Mouse (Mus musculus): ENCODE measurements around the gene Dchs2.
"Not testable (repeated sequence)": the region's sequence is repeated elsewhere in the genome, so short reads cannot be mapped to it uniquely, and the experiment has no call there.

Gene Dchs2

DNA sequence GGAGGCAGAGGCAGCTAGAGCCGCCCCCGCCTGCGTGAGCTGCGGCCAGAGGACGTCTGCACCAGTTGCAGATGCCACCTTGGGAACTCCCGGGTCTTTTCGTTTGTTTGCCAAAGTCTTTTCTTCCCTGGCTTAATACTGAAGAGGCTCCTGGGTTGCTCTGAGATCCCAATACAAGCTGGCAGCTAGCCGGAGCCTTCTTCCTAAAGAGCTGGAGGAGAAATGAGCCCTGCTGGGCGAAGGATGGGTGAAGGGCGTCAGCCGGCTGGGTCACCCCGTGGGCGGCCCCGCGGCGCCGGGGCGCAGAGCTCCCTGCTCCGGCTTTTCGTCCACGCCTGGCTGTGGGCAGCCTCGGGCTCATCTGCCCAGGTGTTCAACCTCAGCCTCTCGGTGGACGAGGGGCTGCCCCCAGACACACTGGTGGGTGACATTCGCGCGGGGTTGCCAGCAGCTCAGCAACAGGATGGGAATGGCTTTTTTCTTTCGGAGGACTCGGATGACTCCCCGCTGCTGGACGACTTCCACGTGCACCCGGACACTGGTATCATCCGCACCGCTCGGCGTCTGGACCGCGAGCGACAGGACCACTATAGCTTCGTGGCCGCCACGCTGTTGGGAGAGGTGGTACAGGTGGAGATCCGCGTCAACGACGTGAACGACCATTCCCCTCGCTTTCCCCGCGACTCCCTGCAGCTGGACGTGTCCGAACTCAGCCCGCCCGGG is at the start of gene Dchs2:
Dchs2 (plus strand) TSS at position 223 of the 723 bp plus-strand sequence.
- DNase-seq, result peak; percentile 14 to 28

- peak; percentile 69 to 74 for DNase-seq
These were observed 47.1 kb upstream of the Dchs2 start for GRCm38 (mm10) chr3:83080567-83081055.

GRCm38 (mm10) chr3:83097586-83097985 is 30.2 kb upstream of the Dchs2 start:
- no peak for DNase-seq

- DNase-seq, result no peak
These were observed 29.2 kb upstream of the Dchs2 start for GRCm38 (mm10) chr3:83098546-83099034.

DNA sequence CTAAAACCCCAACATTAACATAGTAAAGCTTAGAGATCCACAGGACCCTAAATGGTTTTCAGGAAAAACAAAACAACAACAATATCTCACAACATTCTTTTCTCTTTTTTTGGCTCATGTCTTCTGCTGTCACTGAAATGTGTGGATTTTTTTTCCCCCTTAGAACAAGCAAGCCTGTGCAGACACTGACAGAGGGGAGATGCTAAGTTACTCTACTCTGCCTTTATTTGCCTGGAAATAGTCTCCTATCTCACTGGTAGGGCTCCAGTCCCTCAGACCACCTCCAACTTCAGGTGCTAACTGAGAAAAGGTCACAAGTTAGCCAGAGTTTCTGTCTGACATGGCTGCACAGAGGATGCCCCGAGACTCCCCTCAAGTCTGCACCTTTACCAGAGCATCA is 28.6 kb upstream of the Dchs2 start:
- DNase-seq, result no peak

GRCm38 (mm10) chr3:83099651-83100050 is 28.1 kb upstream of the Dchs2 start:
- no peak for DNase-seq

DNA sequence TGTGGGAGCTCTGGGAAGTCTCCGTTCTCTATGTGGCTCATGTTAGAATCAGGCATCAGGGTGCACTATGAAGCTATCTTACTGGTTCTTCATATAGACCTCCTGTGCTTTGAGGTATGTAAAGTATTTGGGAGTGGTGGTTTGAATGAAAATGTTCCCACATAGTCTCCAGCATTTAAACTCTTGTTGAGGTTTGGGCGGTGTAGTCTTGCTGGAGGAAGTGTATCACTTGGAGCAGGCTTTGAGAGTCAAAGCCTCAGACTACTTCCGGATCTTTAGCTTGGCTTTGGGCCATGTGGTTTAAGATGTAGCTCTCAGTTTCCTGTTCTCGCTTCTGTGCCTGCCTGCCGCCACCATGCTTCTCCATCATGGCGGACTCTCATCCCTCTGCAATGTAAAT is 25.5 kb upstream of the Dchs2 start:
- DNase-seq, result no peak

GRCm38 (mm10) chr3:83110163-83110562 is 17.6 kb upstream of the Dchs2 start:
- peak in 1 of 2 experiments; percentile 7 for DNase-seq

DNA sequence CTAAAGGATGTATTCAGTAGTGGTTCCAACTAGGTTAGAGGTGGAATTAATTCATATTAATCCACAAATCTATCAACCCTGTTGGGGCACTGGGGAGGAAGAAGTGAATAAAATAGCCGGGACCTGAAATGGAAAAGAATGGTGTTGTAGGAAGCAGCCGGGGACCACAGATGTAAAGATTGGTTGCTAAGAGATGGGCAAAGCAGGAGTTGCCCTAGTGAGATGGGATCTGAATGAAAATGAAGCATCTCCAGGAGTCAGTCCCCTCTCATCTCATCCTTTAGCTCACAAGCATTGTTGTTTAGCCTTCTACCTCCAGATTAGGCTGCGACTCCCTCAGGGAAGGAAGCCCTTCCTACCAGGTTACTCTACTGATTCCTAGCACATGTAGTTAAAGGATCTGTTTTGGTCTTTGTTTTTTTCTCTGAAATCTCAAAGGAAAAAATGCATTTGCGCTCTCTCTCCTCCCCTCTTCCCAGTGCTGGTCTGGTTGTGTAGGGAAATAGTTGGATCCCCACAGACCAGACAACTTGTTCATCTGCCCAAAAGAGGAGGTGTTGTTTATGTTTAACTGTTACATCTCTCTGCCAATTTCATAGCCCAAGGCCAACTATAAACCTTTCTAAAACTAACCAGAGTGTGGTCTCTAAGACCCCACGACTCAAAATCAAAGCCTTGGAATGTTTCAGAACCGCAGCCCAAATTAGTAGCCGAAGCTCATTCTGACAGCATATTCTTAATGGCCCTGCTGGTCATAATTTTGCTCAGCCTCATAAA is 16.1 kb upstream of the Dchs2 start:
- DNase-seq, result peak in 1 of 2 experiments; percentile 7

DNA sequence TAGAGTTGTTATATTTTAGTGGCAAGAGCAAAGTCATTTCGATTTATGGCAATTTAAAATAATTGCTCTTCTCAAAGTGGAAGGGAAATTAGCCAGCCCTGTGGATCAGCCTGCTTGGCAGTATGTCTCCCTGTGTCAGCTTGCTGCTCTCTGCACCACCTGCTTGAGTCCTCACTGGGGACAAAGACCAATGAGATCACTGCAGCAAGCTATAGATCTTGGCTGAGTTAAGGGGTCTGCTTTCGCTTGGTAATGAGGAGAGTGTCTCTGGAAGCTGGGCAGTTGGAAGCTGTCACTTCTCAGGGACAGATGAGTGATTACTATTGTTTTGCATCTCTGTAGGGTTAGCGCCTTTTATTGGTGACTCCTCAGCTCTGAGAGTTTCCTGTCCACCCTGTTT is 14.9 kb upstream of the Dchs2 start:
- no peak for DNase-seq

GRCm38 (mm10) chr3:83114946-83115345 is 12.8 kb upstream of the Dchs2 start:
- no peak for DNase-seq

DNA sequence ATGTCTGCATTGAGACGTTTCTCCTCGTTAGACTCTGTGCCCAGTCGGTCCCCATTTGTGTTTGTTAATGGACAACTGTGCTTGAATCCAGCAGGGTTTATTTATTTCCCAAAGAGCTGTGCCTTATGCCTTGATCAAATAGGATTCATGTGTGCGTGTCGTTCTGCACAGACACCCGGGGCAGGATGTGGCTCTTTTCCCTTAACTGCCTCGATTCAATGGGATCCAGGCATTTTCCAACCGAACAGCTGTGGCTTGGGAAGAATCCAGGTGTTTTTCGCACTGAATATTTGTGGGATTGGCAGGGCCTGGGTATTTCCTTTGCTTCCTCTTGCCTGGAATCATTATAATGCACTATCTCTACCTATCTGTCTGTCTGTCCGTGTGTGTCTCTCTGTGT is 10.2 kb upstream of the Dchs2 start:
- DNase-seq, result no peak

GRCm38 (mm10) chr3:83123945-83124344 is 3.8 kb upstream of the Dchs2 start:
- not testable (repeated sequence) for DNase-seq

- peak; percentile 10 to 31 for DNase-seq
These were observed 541 bp upstream of the Dchs2 start for GRCm38 (mm10) chr3:83127088-83127725.

- DNase-seq, result peak; percentile 22 to 45
These were observed 738 bp downstream of the Dchs2 start for GRCm38 (mm10) chr3:83128449-83128922.

DNA sequence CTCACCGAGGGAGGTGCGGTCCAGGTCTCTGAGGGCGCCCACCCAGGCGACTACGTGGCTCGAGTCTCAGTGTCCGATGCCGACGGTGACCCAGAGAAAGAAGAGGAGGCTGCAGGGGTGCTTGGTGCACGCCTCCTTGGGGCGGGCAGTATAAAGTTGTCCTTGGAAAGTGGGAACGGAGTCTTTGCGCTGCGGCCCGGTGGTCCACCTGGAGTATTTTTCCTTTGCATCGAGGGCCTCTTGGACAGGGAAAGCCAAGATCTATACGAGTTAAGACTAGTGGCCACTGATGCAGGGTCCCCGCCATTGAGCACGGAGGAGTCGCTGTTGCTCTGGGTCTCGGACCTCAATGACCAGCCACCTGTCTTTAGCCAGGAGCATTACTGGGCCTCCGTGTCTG is 1.4 kb downstream of the Dchs2 start:
- no peak for DNase-seq

DNA sequence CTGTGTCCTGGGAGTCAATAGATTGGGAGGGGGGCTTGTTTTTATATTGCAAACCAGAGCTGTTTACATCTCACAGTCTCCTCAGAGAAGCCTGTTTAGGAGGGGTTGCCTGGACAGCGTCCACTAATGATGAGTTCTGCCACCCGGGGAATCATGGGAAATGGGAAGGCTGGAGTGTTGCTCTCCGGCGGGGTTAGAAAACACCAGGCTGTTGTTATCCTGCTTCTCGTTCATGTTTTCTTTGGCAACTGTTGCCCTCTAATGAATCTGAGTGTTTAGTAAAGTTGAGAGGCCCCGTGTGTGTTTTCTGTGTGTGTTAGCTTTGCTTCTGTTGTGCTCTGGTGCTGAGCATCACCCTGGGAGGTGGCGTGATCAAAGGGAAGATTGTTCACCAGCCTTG is 8.7 kb downstream of the Dchs2 start:
- peak; percentile 38 to 55 for DNase-seq

DNA sequence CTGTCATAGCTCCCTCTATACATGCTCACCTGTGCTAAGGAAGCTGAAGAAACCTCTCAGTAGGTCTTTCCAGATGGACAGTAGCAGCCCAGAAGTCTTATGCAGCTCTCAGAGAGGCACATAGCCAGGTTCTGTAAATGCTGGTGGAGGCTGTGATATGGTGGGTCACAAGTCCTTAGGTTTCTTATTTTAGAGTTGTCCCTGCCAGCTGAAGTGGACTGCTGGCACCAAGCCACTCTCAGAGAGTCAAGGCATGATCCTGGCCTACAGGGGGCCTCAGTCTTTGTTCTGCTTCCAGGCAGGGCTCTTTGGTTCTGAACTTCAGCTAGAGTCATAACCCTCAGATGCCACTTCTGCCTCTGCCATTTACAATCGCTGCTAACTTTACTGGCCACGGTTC is 11.1 kb downstream of the Dchs2 start:
- no peak for DNase-seq

- DNase-seq, result no peak
These were observed 17.9 kb downstream of the Dchs2 start for GRCm38 (mm10) chr3:83145610-83146009.

- DNase-seq, result no peak
These were observed 19.7 kb downstream of the Dchs2 start for GRCm38 (mm10) chr3:83147273-83148054.

GRCm38 (mm10) chr3:83148055-83148447 is 20.3 kb downstream of the Dchs2 start:
- DNase-seq, result peak in 1 of 2 experiments; percentile 6

GRCm38 (mm10) chr3:83148508-83148907 is 20.8 kb downstream of the Dchs2 start:
- DNase-seq, result no peak
